Mouse (Mus musculus) gastrocnemius, postnatal 25 days (tissue): Measurements from ENCODE around the gene Gm5737. TPM values are rescaled to one million over a fixed set of nuclear protein-coding genes. Genes with fewer than 3 reads are reported as not detected.

Source experiments
- DNase-seq: peaks from one replicate; pipeline ENCODE4 v3.0.0; 2022
- total RNA-seq, 2 experiments: library from RNA; stranded (reverse); gene quantifications; 1 replicate in 1 of 2; 2 replicates in 1 of 2; pipeline ENCODE4 v1.2.3; 2021

The Gm5737 gene
- total RNA-seq, 2 experiments from 2014 or later = 0.43 to 0.51 TPM

DNA sequence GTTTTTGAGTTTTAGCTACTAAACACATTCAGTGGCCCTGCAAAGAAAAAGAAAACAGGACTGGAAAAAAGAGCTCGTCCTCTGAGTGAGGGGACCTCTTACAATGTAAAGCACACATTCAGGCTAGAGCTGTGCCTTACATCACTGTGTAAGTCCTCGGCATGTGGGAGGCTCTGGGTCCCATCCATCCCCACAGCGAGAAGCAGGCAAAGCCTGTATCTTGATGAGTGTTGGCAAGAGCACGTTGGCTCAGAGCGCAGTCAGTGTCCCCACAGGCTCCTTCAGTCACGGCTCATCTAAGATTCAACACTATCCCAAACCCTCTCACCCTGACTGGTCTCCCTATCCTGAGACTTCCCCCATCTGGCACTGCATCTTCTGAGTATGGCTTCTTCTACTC, 66.1 kb downstream of the Gm5737 start:
- DNase-seq = no peak

DNA sequence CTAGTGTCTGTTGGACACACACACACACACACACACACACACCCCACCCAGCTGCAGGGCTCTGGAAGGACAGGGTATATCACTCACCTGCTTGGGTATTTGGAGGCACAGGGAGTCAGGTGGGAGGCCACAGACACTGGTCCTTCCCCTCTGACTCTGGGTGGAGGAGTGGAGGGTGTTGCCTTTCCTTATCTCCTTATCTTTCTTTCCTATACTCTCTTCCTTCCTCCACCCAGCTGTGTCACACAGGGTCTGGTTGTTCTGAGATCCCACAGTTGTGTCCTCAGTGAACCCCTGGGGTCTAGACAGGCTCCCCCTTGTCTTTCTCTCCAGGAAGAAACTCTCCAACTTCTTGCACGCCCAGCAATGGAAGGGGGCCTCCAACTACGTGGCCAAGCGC, 67.8 kb downstream of the Gm5737 start:
- DNase-seq = no peak

DNA sequence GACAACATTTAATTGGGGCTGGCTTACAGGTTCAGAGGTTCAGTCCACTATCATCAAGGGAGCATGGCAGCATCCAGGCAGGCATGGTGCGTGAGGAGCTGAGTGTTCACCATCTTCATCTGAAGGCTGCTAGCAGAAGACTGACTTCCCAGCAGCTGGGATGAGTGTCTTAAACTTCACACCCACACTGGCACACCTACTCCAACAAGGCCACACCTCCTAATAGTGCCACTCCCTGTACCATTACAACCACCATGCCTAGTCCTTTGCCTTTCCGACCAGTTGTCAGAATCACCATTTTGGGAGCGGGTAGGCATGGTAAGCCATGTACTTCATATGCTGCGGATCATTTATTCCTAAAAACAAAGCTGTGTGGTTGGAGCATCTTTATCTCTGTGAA, 68.6 kb downstream of the Gm5737 start:
- DNase-seq = no peak

Other genes with a start within 250 kb of the Gm5737 start
- 100 to 1,000 TPM; 519 to 547 TPM for gene Uqcrc2, start 177.2 kb upstream of the Gm5737 start, total RNA-seq
- not detected for gene Pdzd9, start 142.0 kb upstream of the Gm5737 start, total RNA-seq
- gene Mosmo, start 134.7 kb upstream of the Gm5737 start, total RNA-seq = 10 to 100 TPM; 20.2 to 20.7 TPM
- gene Vwa3a, start 73.0 kb upstream of the Gm5737 start, total RNA-seq = under 1 TPM; 0.51 to 0.72 TPM
- 10 to 100 TPM; 39.3 to 56.2 TPM for gene Eef2k, start 30.5 kb downstream of the Gm5737 start, total RNA-seq
- 10 to 100 TPM in 1 of 2 experiments, 1 to 10 TPM in 1; 9.0 to 11.0 TPM for gene Polr3e, start 105.4 kb downstream of the Gm5737 start, total RNA-seq
- 1 to 10 TPM; 4.4 to 5.0 TPM for gene Cdr2, start 169.9 kb downstream of the Gm5737 start, total RNA-seq
- gene Mfsd13b, start 170.1 kb downstream of the Gm5737 start, total RNA-seq = not detected
- 10 to 100 TPM; 20.1 to 21.4 TPM for gene Mettl9, start 222.1 kb downstream of the Gm5737 start, total RNA-seq